Mouse (Mus musculus) embryonic facial prominence, embryonic 10.5 days (tissue): ENCODE results near the gene Btbd35f13. TPM values are rescaled to one million over a fixed set of nuclear protein-coding genes. Genes with fewer than 3 reads are reported as not detected.
"Not testable (repeated sequence)": the region's sequence is repeated elsewhere in the genome, so short reads cannot be mapped to it uniquely, and the experiment has no call there.

ENCODE experiments used
- DNase-seq: peaks from one replicate; pipeline ENCODE4 v3.0.0-alpha.2; 2017; ENCODE audit warnings: low spot score
- H3K27ac ChIP-seq: fragments of 300-500 bp; sonication (generic); replicated peaks from 2 replicates; pipeline ENCODE4 v1.5.1; 2016; ENCODE audit warnings: mild to moderate bottlenecking
- H3K27me3 ChIP-seq: fragments of 300-500 bp; sonication (generic); replicated peaks from 2 replicates; pipeline ENCODE4 v1.6.1; 2016; ENCODE audit warnings: low read depth, mild to moderate bottlenecking; ENCODE audit not compliant: poor library complexity, severe bottlenecking
- H3K36me3 ChIP-seq: fragments of 300-500 bp; sonication (generic); replicated peaks from 2 replicates; pipeline ENCODE4 v1.6.1; 2016; ENCODE audit warnings: mild to moderate bottlenecking, moderate library complexity
- H3K4me1 ChIP-seq: fragments of 300-500 bp; sonication (generic); 2 replicates; pipeline ENCODE4 v1.6.1; 2016
- H3K4me3 ChIP-seq: fragments of 300-500 bp; sonication (generic); 2 replicates; pipeline ENCODE4 v1.5.1; 2016; ENCODE audit warnings: mild to moderate bottlenecking, moderate library complexity
- H3K9me3 ChIP-seq: fragments of 300-500 bp; sonication (generic); 2 replicates; pipeline ENCODE4 v1.6.1; 2016; ENCODE audit warnings: mild to moderate bottlenecking
- WGBS: fragments of 180-500 bp; shearing (Covaris S2); methylation state at CpG from one replicate; pipeline ENCODE4 v1.1.7; 2016; 5-methylcytosine and 5-hydroxymethylcytosine counted together
- polyA plus RNA-seq: library from polyadenylated mRNA; unstranded; fragments of >200 nt; fragmentation: Nextera tagmentation; extraction: Ambion mirVana; gene quantifications from 2 replicates; pipeline ENCODE4 v1.2.1, GENCODE M21; 2016

The Btbd35f13 gene
- not detected in 2 replicates for polyA plus RNA-seq

DNA sequence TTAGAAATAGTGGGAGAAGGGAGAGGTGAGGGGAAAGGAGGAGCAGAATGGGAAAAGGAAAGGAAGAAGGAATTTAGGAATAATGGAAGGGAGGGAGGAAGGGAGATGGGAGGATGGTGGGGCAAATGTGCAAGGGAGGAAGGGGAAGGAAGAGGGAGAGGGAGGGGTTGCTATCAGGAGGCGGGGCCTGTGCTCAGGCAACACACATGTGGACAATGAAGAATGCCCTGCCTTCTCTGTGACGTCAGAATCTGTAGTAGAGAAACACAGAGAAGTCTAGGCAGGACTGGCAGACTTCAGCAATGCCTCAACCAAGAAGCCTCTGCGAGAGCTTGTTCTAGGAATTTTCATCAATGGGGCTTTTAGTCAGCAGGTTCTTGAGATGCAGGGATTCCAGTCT, at the start of gene Btbd35f13:
TSS of gene Btbd35f13 (plus strand) at position 301 of the 400 bp plus-strand sequence.
- not testable (repeated sequence) for DNase-seq
- WGBS = 69% methylated on average over 3 of the region's 3 CpGs

DNA sequence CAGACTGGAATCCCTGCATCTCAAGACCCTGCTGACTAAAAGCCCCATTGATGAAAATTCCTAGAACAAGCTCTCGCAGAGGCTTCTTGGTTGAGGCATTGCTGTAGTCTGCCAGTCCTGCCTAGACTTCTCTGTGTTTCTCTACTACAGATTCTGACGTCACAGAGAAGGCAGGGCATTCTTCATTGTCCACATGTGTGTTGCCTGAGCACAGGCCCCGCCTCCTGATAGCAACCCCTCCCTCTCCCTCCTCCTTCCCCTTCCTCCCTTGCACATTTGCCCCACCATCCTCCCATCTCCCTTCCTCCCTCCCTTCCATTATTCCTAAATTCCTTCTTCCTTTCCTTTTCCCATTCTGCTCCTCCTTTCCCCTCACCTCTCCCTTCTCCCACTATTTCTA, 45.3 kb downstream of the Btbd35f13 start, which contains the start of gene Btbd35f14:
TSS of gene Btbd35f14 (minus strand) at position 101 of the 400 bp plus-strand sequence.
- not testable (repeated sequence) for H3K4me3 ChIP-seq, DNase-seq, H3K9me3 ChIP-seq, H3K27me3 ChIP-seq, H3K4me1 ChIP-seq, H3K27ac ChIP-seq, H3K36me3 ChIP-seq
- no CpG with 5 or more reads among the region's 3 CpGs for WGBS

More for the DNA sequence above, at the start of gene Btbd35f13:
- not testable (repeated sequence) for H3K4me1 ChIP-seq, H3K36me3 ChIP-seq, H3K27ac ChIP-seq, H3K4me3 ChIP-seq, H3K9me3 ChIP-seq, H3K27me3 ChIP-seq

Other genes with a start within 250 kb of the Btbd35f13 start
- not detected in 2 replicates for gene Btbd35f15, start 79.9 kb upstream of the Btbd35f13 start, polyA plus RNA-seq
- not detected in 2 replicates for gene Btbd35f14, start 45.2 kb downstream of the Btbd35f13 start, polyA plus RNA-seq